Mouse (Mus musculus) mature B cell (primary cell): Measurements from ENCODE around the gene Tango2.

Experiments used
- in situ Hi-C: fragments of 300-500 bp; cut with MboI; formaldehyde crosslinking; loops from 2 replicates; pipeline ENCODE4 v1.14.3; 2019

Tango2 gene

DNA sequence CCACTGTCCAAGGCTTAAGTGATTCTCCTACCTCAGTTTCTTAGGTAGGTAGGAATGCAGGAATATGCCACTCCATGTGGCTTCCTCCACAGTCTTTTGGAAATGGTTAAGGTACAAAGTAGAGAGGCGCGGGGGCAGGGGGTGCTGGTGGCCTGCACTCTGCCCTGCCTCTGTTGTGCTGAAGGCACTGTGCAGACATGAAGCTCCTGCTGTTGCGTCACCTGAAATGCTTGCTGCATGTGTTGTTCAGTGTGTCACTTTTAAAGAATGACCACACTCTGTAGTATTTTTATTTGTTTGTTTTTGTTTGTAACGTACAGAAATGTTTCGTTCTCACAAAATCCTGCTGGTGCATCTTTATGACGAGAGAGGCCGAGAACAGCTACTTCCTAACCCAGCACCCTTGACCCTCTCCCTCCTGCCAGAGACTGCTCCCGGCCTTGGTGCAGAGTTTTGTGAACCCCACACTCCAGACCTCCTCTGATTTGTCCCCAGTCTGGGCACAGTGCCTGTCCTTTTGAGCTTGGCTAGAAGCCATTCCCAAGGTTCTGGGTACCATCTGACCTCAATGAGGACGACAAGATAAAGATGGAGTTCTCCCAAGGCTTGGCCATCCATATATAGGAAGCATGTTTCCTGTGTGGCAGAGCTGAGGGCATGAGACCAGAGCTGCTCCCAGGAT is 35.3 kb upstream of the Tango2 start:
- in situ Hi-C loops = no loop called here

DNA sequence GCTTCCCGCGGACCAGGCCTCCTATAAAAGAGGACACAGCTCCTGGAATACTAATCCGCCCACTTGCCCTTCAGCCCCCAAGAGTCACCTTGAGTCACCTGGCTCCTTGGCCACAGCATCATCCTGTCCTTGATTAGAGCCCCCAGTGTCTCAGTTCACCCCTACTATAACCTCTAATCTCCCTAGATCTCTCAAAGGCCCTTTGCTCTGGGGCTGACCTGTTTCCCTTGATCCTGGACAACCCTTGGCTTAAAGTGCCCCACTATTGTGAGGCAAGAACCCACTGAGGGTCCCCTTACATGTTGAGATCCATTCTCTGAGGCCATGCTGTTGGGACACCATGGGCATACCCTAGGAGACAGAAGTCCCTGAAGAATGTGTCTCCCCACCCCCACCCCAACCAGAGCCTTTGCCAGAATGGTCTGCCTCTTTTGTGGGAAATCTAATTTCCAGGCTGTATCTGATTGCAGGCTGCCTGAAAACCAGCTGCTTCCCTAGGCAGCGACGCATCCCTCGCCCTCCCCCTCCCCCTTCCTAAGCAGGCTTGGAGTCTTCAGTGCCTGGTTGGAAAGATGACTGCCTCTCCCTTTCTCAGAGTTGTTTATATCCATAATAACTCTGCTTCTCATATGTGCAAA is 33.8 kb upstream of the Tango2 start:
- in situ Hi-C loops = no loop called here

DNA sequence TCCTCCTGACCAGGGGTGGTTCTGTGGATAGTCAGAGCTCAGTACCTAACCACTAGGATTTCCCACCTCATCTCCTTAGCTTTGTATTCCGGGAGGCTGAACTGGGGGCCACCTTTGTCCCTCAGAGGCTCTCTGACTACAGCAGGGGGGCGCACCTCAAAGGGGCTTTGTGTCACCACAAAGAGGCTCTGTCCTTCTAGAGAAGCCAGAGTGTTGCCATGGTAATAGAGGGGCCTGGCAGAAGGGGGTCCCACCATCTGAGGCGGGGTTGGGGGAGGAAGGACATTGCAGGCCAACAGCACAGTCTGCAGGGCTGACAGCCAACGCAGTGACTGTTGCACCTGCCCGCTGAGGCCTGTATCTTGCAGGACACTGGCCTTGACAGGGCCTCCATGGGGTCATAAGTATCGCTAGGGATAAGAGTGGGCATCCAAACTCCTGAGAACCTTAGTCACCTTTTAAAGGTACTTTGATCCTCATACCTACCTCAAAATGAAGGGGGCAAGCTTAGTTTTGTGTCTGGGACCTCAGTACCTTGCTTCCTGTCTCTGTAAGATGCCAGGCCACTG is 32.7 kb upstream of the Tango2 start:
- in situ Hi-C loops = no loop called here

DNA sequence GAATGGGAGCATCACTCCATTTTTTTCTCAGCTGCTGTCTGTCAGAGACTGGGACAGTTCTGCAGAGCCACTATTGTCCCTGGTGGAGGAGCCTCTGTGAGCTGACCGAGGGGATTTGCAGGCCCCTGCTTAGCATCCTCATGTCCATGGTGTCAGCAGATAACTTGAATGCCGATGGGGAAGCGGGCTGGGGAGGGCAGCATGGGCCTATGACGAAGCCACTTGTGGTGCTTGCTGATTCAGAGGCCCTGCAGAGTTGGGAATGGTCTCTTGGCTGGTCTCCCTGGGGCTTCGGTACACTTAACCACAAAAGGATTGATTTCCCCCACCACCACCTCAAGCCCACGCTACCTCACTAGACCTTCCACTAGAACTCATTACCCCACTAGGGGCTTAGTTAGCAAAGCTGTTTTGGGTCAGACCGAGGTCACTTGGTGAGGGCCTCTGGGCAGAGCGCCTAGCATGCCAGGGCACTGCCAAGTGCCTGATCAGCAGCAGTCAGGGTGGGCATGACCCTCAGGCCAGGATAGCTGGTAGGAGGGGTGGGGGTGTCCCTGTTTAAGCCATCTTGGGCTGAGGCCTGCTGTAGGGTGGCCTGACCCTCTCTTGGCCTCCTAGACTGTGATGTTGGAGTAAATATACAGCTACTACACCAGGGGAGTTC is 31.6 kb upstream of the Tango2 start:
- in situ Hi-C loops = no loop called here

DNA sequence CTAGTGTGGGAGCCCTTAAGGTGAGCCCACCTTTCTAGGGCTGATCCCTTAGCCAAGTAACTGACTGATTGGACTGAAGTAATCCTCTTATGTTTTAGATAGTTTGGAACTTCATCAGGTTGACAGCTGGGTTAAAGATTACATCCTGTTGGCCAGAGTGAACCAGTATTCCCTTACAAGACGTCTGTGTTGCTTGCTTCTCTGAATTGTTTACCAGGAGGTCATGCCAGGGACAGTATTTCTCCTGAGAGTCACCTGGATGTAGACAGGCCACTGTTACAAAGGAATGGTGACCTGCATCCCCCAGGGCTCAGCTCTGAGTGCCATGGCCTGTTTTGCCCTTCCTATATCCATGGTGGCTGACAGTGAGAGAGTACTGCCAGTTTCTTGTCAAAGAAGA is 30.6 kb upstream of the Tango2 start:
- in situ Hi-C loops = no loop called here

DNA sequence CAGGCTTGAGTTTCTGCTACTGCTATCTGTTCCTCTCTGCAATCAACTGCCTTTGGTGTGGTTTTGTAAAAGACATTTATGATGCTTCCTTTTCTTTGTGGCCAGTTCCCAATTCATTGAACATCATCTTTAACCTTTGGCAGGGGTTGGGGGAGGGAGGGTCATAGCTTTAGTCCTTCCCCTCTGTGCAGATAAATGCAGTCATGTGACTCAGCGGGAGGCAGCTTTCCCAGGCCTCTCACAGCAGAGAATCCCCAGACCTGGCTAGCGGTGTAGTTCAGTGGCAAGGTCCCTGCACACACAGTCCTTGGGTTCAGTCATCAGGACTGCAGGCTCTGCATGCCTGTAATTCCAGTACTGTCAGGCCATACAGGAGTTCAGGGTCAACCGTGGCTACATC is 29.3 kb upstream of the Tango2 start:
- in situ Hi-C loops = no loop called here

DNA sequence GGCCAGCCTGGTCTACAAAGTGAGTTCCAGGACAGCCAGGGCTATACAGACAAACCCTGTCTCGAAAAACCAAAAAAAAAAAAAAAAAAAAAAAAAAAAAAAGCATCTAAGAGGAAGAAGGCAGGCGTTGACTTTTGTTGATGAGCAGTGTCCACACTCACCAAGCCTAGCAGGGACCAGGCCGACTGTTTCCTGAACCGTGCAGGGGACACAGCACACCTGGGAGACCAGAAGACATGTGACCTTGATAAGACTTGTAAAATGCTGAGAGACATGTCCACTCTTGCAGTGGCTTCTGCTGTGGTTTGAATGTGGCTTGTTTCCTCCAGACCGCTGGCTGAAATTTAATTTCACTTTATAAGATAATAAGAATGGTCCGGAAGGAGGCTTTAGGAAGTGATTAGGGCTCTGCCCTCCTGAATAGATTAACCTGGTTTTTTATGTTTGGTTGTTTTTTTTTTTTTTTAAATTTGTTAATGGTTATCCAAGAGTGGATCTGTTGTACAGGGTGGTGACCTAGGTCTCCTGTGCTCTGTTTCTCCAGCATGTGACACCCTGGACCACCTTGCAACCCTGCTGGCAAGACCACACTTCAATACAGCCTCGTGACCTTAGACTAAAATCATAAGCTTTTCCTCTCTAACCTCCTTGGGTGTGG is 28.5 kb upstream of the Tango2 start:
- in situ Hi-C loops = no loop called here

DNA sequence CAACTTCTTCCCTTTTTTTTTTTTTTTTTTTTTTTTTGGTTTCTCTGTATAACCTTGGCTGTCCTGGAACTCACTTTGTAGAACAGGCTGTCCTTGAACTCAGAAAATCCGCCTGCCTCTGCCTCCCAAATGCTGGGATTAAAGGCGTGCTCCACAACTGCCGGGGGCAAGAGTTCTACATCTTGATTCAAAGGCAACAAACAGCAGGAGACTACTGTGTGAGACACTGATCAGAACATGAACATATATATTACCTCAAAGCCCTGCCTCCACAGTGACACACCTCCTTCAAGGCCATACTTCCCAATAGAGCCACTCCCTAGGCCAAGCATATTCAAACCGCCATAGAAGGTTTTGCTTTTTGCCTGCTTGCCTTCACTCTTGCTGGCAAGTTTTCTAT is 25.7 kb upstream of the Tango2 start:
- in situ Hi-C loops = no loop called here

DNA sequence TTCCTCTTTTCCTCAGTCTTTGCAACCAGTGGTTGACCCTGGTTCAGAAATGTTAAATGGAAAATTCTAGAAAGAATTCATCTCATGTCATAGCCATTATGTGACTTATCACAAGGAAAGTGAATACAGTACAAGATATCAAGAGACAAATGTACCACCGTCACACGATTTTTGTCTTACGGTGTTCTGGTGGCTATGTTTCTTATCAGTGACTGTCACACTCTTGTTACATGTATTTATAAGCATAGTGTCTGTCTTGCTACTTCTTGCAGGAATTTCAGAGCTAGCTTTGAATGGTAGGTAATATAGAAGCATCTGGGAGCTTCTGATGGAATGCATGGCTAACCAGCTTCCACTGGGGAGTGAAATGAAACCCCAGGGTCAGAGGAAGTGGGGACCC is 22.3 kb upstream of the Tango2 start:
- in situ Hi-C loops = no loop called here

DNA sequence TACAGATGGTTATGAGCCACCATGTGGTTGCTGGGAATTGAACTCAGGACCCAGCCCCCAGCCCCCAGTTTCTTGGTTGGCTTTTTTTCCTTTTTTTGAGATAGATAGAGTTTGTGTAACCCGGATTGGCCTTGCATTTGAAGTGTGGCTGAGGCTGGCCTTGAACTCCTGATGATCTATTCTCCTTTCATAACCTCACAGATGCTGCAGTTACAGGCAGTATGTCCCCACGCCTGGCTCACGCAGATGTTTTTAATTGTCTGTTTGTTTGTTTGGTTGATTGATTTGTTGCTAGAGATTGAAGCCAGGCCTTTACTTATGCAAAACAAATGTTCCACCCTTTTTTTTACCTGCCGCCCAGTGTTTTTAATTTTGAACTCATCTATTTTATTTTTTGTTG is 18.9 kb upstream of the Tango2 start:
- in situ Hi-C loops = no loop called here

DNA sequence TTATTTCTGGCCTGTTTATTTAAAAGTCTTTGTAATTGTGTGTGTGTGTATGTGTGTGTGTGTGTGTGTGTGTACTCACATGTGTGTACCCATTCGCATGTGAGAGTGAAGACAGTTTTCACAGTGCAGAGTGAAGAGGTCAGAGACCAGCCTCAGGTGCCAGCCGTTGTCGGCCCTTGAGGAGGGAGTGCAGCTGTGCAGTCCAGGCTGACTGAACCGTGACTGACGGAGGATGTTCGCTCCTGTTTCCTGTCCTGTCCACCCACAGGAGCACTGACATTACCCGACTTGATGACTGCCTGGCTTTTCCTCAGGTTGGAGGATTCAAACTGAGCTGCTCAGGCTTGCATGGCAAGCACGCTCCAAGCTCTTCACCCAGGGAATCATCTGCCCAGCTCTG is 15.0 kb upstream of the Tango2 start:
- in situ Hi-C loops = no loop called here

DNA sequence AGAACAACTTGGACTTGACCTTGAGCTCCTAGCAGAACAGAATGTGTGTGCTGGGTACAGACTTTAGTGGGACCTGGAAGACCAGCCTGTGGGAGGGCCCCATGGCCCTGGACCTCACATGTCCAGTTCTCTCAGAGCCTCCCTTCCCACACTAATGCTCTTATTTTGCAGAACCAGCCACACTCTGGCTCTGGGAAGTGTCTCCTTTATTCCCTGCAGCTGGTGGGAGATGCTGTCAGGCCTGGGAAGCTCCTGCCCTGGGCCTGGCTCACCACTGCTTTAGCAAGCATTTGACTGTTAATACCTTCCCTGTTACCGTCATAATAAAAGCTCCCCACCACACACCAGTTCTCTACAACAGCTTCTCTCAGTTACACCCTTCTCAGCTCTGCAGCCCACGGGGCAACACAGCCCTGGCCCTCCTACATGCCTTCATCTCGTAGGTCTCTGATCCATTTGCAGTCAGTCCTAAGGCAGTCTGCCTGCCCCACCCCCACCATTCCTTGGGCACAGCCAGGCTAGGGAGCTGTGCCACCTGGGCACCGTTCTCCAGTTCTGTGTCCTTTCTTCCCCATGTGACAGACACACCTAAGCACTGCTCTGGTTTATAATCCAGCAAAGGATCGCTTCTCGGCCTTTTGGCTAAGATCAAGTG is 12.4 kb upstream of the Tango2 start:
- in situ Hi-C loops = no loop called here

DNA sequence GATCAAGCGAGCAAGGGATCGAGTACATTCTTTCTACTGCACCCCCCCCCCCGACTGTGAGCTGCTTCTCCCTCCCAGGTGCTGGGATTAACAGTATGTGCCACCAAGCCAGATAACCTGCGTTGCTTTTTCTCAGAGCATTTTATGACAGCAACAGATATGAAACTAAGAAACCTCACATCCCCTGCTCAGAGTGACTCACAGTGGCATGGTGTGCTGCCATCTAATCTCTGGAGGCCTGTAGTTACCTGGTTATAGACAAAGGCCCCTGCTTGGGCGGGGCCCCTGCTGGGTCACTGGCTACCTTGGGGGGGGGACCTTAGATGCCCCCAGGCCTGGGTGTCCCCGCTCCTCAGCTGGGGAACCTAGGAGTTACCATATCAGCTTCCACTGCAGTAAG is 10.1 kb upstream of the Tango2 start:
- in situ Hi-C loops = no loop called here

DNA sequence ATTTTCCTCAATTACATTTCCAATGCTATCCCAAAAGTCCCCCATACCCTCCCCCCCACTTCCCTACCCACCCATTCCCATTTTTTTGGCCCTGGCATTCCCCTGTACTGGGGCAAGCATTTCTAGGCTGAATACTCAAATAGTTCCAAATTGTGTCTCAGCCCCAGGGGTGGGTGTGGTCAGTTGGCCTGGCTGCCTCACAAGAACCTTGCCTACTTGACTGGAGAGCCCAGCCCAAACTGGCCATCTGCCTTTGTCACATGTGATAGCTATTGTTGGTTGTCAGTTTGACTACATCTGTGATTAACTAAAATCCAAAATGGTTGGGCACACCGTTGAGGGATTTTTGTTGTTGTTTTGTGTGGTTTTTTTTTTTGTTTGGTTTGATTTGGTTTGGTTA is 9.1 kb upstream of the Tango2 start:
- in situ Hi-C loops = no loop called here

DNA sequence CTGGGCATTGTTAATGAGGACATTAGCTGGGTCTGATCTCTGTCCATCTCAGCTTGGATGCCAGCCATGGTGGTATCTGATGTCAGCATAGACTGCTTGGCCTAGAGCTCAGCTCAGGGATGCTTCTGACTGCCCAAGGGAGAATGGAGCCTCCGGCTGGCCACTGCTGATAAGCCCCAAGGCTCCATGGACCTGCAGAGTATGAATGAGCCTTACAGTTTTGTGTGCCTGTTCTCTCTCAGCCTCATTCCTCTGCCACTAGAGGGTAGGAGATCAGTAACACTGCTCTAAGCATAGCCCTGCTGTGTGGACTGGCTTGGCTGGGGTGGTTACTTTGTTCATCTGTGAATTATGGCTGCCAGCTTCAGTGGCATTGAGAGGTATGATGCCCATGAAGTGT is 5.2 kb upstream of the Tango2 start:
- in situ Hi-C loops = no loop called here

DNA sequence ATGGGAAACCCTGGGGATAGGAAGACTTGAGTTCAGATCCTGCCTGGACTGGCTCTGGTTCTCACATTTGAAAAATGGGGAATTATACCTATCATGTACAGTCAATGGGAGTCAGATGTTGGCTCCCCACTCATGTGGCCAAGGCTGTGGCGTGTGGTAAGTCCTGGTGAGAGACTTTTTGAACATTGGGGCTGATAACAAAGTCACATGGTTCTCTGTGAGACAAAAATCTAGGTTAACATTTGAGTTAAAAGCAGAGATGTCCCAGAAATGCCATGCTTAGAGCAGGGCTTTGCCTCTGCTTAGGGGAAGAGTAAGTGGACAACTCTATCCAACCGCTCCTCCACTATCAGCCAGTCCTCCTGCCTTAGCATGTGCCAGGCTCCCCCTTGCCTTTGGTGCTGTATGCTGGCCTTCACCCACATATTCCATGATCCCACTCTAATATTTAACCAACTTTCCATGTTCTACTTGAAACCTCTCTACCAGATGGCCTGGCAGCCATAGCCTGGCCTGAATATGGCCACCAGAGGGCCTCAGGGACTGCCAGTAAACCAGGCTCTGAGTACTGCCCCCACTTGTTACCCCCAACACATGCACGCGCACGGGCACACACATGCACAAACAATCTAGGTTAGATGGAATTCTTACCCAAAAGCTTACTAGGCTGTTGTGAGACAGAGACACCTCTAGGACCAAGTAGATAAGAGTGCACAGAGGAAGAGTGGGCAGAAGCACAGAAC is 3.6 kb upstream of the Tango2 start:
- in situ Hi-C loops = no loop called here

DNA sequence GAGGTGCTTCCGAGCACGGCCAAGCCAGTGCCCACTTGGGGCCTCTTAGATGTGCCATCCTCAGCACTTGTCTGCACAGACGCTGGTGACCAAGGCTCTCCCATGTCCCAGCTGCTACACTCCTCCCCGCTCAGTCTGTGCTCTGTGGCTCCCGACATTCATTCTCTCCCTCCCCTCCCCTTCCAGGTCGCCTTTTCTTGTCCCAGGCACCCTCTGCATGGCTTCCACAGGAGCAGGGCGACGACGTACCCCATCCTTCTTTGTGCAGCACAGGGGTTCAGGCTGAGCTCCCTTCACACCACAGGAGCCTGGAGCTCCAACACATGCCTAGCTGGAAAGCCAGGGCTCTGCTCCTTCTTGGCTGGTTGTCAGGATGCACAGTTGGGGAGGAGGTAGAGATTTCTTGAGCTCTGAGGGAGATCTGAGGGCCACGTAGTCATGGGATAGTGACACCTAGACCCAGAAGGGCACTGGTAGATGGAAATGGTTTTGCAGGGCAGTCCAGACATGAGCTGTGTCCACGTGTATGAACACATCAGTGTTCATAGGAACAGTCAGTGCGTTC is 1.9 kb upstream of the Tango2 start:
- in situ Hi-C loops = no loop called here

DNA sequence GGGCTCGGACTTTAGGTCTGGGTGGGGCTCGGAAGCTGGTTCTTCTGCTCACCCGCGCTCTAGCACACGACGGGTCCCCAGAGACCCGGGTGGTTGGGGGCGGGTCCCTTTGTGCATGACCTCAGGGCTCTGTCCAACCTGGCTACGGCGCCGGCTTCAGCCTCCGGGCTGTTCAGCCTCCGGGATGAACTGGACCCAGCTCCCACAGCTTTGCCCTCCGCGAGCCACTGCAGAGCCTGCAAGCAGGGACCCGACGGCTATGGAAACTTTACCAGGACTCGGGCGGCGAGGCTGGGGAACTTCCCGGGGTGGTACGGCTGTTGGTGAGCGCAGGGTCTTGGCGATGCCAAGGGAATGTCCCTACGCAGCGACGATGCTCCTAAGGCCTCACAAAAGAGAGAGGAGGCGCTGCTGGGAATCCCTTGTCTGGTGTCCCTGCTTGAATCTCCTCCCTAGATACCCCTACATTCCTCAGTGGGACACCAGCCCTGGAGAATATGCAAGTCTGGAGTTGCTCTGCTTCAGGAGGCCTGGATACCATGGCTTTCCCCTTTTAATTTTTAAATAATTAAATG is 785 bp upstream of the Tango2 start:
- in situ Hi-C loops = no loop called here

DNA sequence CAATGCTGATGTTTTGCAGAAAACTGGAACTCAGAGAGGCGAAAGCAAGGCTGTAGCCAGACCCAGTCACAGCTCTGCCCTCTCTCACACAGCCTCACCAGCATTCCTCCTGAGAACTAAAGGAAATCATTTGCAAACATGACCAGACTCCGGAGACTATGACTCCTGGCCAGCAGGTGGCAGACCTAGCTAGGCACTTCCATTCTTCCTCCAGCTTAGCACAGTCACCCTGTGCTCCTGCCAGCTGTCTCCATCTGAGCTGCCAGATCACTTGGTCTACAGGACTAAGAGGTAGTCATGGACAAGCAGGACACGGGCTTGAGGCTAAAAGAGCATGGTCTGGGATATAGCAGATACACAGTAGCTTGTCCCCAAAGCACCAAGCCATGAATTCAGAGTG is 2.7 kb downstream of the Tango2 start:
- in situ Hi-C loops = no loop called here

DNA sequence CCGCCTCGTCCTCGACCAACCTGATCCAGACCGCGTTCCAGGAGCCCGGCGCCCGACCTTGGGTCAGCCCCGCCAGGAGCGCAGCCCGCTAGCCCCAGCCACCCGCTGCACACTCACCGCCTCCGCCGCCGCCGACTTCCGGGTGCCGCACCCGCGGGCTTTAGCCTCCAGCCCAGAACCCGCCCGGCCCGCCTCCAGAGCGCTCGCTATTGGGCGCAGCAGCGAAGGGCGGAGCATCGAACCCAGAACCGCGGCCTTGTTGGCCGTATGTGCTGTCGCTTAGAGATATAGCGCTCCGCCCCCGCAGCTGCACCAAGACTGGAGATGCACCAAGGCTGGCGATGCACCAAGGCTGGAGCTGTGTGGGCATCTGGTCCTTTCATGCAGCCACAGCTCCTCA is 4.1 kb downstream of the Tango2 start:
- in situ Hi-C loops = no loop called here
